Mouse (Mus musculus) limb, embryonic 15.5 days (tissue): ENCODE results near the gene Cx3cr1. TPM values are rescaled to one million over a fixed set of nuclear protein-coding genes. Genes with fewer than 3 reads are reported as not detected.
"Not testable (repeated sequence)": the region's sequence is repeated elsewhere in the genome, so short reads cannot be mapped to it uniquely, and the experiment has no call there.

ENCODE experiments used
- ATAC-seq: fragments of 200-750 bp; cut with Nextera tagmentation; 2 replicates; pipeline ENCODE4 v1.8.0; 2017; ENCODE audit warnings: low read depth, moderate TSS enrichment; ENCODE audit not compliant: insufficient number of reproducible peaks, low FRiP score, low TSS enrichment
- H3K27ac ChIP-seq: fragments of 300-500 bp; sonication (generic); 2 replicates; pipeline ENCODE4 v1.5.1; 2015; ENCODE audit warnings: moderate library complexity, mild to moderate bottlenecking, inconsistent platforms
- H3K27me3 ChIP-seq: fragments of 300-500 bp; sonication (generic); 2 replicates; pipeline ENCODE4 v1.6.1; 2015; ENCODE audit warnings: inconsistent platforms
- H3K36me3 ChIP-seq: fragments of 300-500 bp; sonication (generic); 2 replicates; pipeline ENCODE4 v1.6.1; 2015; ENCODE audit warnings: inconsistent platforms
- H3K4me1 ChIP-seq: fragments of 300-500 bp; sonication (generic); 2 replicates; pipeline ENCODE4 v1.6.1; 2015; ENCODE audit warnings: inconsistent platforms
- H3K4me2 ChIP-seq: fragments of 300-500 bp; sonication (generic); 2 replicates; pipeline ENCODE4 v1.6.1; 2015; ENCODE audit warnings: mild to moderate bottlenecking, inconsistent platforms
- H3K4me3 ChIP-seq: fragments of 300-500 bp; sonication (generic); 2 replicates; pipeline ENCODE4 v1.5.1; 2015; ENCODE audit warnings: mild to moderate bottlenecking, inconsistent platforms
- H3K9ac ChIP-seq: fragments of 300-500 bp; sonication (generic); 2 replicates; pipeline ENCODE4 v1.6.1; 2015; ENCODE audit warnings: inconsistent platforms
- H3K9me3 ChIP-seq: fragments of 300-500 bp; sonication (generic); 2 replicates; pipeline ENCODE4 v1.6.1; 2016; ENCODE audit warnings: inconsistent platforms
- WGBS: fragments of 180-500 bp; shearing (Covaris S2); methylation state at CpG from one replicate; pipeline ENCODE4 v1.1.7; 2015; 5-methylcytosine and 5-hydroxymethylcytosine counted together
- polyA plus RNA-seq: library from polyadenylated mRNA; unstranded; fragments of >200 nt; fragmentation: Nextera tagmentation; extraction: Ambion mirVana; gene quantifications from 2 replicates; pipeline ENCODE4 v1.2.1, GENCODE M21; 2015

Cx3cr1 gene
- polyA plus RNA-seq, 1 experiment from 2014 or later, result 16.0 TPM

DNA sequence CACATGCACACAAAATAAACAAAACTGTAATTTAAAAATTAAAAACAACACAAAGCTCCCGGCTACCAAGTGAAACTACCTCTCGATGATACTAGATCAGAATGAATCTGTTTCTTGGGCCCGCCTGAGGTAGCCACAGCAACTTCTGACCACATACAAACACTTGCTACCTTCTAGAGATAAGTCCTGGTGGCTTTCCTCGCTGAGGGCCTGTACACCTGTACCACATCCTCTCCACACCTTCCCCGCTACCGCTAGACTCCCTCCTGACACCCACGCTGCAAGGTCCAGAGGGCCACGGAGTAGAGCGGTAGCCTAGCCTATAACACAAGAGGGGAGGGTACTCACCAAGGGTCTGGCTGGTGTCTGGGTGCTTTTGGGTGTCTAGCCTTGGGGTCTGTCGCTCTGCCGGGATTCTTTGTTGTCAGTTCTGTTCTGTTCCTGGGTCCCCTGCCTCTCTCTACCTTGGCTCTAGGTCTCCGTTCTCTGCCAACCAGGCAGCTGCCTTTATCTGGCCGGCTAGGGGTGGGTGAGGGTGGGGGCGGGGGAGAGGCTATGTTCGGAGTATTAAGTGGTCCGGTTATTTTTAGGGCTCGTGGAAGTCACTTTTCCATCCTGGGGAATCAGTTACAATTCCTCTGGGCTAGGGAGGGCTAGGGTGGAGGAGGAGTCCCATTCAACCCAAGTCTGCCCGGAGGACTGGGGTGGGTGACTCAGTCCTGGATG lies 46.4 kb downstream of the Cx3cr1 start, which contains the start of gene Xirp1:
Gene Xirp1, minus strand, starts transcription at position 513 of the 726 bp plus-strand sequence.
- no peak within 1 kb of the TSS; the same call in 1 of the 2 replicates for H3K27ac ChIP-seq
- H3K4me1 ChIP-seq, result peaks cover 22% of the 10 kb centered on the region
- 84% methylated on average over 18 of the region's 18 CpGs for WGBS
- H3K27me3 ChIP-seq, result no peaks in the 10 kb centered on the region
- H3K9me3 ChIP-seq, result no peaks in the 10 kb centered on the region
- ATAC-seq, result no peak
- no peak within 1 kb of the TSS for H3K4me3 ChIP-seq
- H3K9ac ChIP-seq, result 0 out of 2 replicates have a peak within 1 kb of the TSS, but pooled peaks have one; percentile 2
- H3K4me2 ChIP-seq, result no peak within 1 kb of the TSS
- H3K36me3 ChIP-seq, result no peaks in the 10 kb centered on the region

DNA sequence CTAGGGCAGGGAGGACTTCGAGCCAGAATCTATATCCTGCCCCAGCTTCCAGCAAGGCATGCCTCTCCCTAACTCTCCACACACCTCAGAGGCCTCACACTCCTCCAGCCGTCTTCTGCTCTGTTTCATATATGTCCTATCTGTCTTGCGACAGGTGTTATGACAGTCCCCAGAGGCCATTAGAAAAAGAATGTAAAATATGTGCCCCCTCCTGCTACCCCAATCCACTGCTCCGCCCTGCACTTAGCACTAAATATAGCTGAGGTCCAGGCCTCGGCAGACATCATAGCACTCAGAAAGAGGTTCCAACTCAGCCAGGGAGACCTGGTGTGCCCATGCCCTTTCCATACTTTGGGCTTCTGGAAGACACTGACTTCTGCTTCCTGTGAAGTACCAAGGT lies 48.5 kb downstream of the Cx3cr1 start:
- Histone ChIP-seq H3K27ac (peak overlapping the region; percentile 55; the same call in 1 of the 2 replicates), H3K4me3 (no peak overlapping the region), H3K9ac (no peak overlapping the region), H3K27me3 (no peaks in the 10 kb centered on the region), H3K36me3 (no peaks in the 10 kb centered on the region), H3K9me3 (no peaks in the 10 kb centered on the region), H3K4me2 (no peak overlapping the region), H3K4me1 (peaks cover 13% of the 10 kb centered on the region)
- no peak for ATAC-seq
- WGBS, result 43% methylated on average over 5 of the region's 5 CpGs

DNA sequence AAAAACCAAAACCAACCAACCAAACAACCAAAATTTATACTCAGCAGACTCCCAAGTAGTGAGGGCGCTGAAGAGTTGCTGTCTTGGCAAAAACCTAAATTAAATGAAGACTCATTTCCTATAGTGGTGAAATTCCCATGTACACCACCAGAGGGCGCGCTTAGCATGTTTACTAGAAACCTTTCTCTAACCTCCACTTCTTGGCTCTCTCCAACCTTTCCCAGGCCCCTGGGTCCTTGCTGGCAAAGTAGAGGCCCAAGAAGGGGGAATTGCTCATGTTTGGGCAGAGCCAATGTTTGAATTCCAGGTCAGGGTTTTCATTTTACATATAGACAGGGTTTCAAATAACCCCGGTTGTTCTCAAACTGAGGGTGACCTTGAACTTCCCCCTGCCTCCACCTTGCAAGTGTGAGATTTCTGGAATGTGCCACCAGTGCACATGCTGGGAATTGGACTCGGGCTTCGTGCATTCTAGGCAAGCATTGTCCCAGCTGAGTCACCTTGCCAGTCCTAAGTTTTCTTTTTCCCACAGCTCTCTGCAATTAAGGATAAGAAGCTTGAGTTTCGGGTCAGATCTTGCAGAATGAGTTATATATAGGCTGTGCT lies 49.3 kb downstream of the Cx3cr1 start:
- Histone ChIP-seq H3K9me3 (no peaks in the 10 kb centered on the region), H3K36me3 (no peaks in the 10 kb centered on the region), H3K4me2 (no peak overlapping the region), H3K27ac (peak overlapping the region; percentile 55; the same call in 1 of the 2 replicates), H3K27me3 (no peaks in the 10 kb centered on the region), H3K9ac (no peak overlapping the region), H3K4me3 (no peak overlapping the region), H3K4me1 (peaks cover 13% of the 10 kb centered on the region)
- 26% methylated on average over 7 of the region's 7 CpGs for WGBS
- no peak for ATAC-seq

- Histone ChIP-seq H3K4me1 (peaks cover 15% of the 10 kb centered on the region), H3K36me3 (no peaks in the 10 kb centered on the region), H3K9me3 (no peaks in the 10 kb centered on the region), H3K9ac (0 out of 2 replicates have a peak overlapping the region, but pooled peaks have one; percentile 12), H3K27ac (no peak overlapping the region), H3K4me2 (no peak overlapping the region), H3K27me3 (no peaks in the 10 kb centered on the region), H3K4me3 (no peak overlapping the region)
- ATAC-seq, result no peak
- 66% methylated on average over 10 of the region's 10 CpGs for WGBS
These were observed 52.7 kb downstream of the Cx3cr1 start for GRCm38 (mm10) chr9:120016956-120017355.

DNA sequence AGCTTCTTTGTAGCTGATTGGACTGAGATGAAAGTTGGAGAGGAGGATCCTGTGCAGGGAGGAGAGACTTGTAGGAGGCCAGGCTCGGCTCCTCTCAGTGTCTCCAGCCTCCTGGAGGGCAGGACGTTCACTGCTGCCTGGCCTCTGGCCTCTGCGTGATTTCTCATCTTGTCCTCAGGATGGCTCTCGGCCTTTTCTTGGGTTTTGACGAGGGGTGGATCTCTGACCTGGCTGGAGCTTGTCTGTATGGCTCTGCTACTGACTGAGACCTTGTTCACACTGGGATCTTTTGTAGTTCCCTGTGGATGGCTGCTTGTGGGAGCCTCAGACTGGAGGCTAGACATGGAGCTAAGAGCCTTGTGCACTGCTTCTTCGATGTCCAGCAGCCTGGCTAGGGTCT lies 54.9 kb downstream of the Cx3cr1 start:
- WGBS, result 57% methylated on average over 6 of the region's 6 CpGs
- Histone ChIP-seq H3K4me3 (no peak overlapping the region), H3K4me2 (no peak overlapping the region), H3K9ac (no peak overlapping the region), H3K27ac (no peak overlapping the region), H3K36me3 (no peaks in the 10 kb centered on the region), H3K9me3 (no peaks in the 10 kb centered on the region), H3K4me1 (peaks cover 16% of the 10 kb centered on the region), H3K27me3 (no peaks in the 10 kb centered on the region)
- ATAC-seq, result no peak

- peaks cover 16% of the 10 kb centered on the region for H3K4me1 ChIP-seq
These were observed 56.3 kb downstream of the Cx3cr1 start for GRCm38 (mm10) chr9:120013251-120013820.

DNA sequence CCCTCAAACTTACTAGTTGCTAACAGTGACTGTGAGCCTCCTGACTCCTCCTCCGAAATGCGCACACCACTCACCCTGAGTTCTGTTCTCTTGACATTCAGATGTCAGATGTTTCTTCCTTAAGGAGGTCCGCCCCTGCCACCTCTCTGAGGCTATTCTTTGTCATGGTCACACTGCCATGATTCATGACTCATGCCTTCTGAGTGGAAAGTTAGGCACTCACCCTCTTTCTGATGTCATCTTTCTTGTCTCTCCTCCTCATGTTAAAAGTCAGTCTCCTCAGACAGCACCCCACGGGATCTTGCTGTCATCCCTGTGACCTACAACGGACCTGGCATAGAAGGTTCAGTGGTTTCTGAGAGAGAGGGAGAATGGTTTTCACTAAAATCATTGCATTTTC lies 56.9 kb downstream of the Cx3cr1 start:
- H3K4me3 ChIP-seq, result no peak overlapping the region
- no peaks in the 10 kb centered on the region for H3K36me3 ChIP-seq
- ATAC-seq, result no peak
- H3K4me1 ChIP-seq, result peaks cover 16% of the 10 kb centered on the region
- no peak overlapping the region for H3K4me2 ChIP-seq
- WGBS, result 75% methylated on average over 5 of the region's 5 CpGs
- no peak overlapping the region for H3K27ac ChIP-seq
- no peaks in the 10 kb centered on the region for H3K27me3 ChIP-seq
- no peaks in the 10 kb centered on the region for H3K9me3 ChIP-seq
- H3K9ac ChIP-seq, result no peak overlapping the region

More at GRCm38 (mm10) chr9:120013251-120013820, 56.3 kb downstream of the Cx3cr1 start:
- H3K9ac ChIP-seq, result no peak overlapping the region
- 61% methylated on average over 11 of the region's 11 CpGs for WGBS
- no peaks in the 10 kb centered on the region for H3K9me3 ChIP-seq
- H3K27me3 ChIP-seq, result no peaks in the 10 kb centered on the region
- no peak overlapping the region for H3K4me3 ChIP-seq
- ATAC-seq, result no peak
- no peak overlapping the region for H3K4me2 ChIP-seq
- H3K36me3 ChIP-seq, result no peaks in the 10 kb centered on the region
- H3K27ac ChIP-seq, result no peak overlapping the region

GRCm38 (mm10) chr9:120012161-120012560 lies 57.5 kb downstream of the Cx3cr1 start:
- not testable (repeated sequence) for H3K27me3 ChIP-seq, H3K36me3 ChIP-seq, H3K4me3 ChIP-seq, H3K9me3 ChIP-seq, H3K9ac ChIP-seq, ATAC-seq, H3K4me2 ChIP-seq, H3K27ac ChIP-seq
- WGBS, result 85% methylated on average over 6 of the region's 6 CpGs
- peaks cover 16% of the 10 kb centered on the region for H3K4me1 ChIP-seq

DNA sequence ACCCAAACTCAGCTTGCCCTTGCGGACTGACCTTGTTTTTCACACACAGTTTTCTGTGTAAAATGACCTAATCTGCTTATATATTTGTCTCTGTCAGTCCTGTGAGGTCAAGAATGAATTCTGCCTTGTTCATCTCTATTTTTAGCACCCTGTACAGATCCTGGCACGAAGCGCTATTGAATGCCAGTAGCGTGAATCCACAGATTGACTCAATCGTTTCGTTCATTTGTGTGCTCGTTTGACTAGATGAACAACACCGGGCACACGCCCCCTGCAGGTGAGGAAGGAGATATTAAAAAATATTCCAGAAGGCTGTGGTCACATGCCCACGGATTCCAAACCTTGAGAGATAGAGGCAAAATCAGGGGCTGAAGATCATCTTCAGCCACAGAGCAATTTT lies 58.1 kb downstream of the Cx3cr1 start:
- peak overlapping the region; percentile 88 for H3K4me2 ChIP-seq
- 2% methylated on average over 10 of the region's 10 CpGs for WGBS
- peak overlapping the region; percentile 75 for H3K27ac ChIP-seq
- ATAC-seq, result peak; percentile 15
- H3K4me3 ChIP-seq, result peak overlapping the region; percentile 43
- H3K27me3 ChIP-seq, result no peaks in the 10 kb centered on the region
- peaks cover 16% of the 10 kb centered on the region for H3K4me1 ChIP-seq
- no peaks in the 10 kb centered on the region for H3K36me3 ChIP-seq
- H3K9ac ChIP-seq, result no peak overlapping the region
- H3K9me3 ChIP-seq, result no peaks in the 10 kb centered on the region

GRCm38 (mm10) chr9:120010781-120011511 lies 58.7 kb downstream of the Cx3cr1 start:
- H3K27ac ChIP-seq, result peak overlapping the region; percentile 86
- H3K9me3 ChIP-seq, result no peaks in the 10 kb centered on the region
- 0 out of 2 replicates have a peak overlapping the region, but pooled peaks have one; percentile 35 for H3K9ac ChIP-seq
- peak; percentile 89 for ATAC-seq
- no peaks in the 10 kb centered on the region for H3K36me3 ChIP-seq
- no peaks in the 10 kb centered on the region for H3K27me3 ChIP-seq
- WGBS, result 2% methylated on average over 48 of the region's 60 CpGs
- H3K4me3 ChIP-seq, result peak overlapping the region; percentile 43
- peaks cover 18% of the 10 kb centered on the region for H3K4me1 ChIP-seq
- H3K4me2 ChIP-seq, result peak overlapping the region; percentile 88

DNA sequence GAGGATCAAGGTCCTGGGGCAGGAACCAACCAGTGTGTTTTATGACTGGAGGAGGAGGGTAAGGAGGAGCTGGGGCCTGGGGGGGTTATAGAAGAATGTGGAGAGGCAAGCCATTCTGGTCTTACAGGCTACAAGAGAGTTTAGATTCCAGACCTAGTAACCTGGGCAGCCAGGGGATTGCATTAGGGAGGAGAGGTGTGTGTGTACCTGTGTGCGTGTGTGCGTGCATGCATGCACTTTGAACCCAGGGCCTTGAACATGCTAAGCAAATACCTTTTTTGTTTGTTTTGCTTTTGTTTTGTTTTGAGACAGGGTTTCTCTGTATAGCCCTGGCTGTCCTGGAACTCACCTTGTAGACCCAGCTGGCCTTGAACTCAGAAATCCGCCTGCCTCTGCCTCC lies 59.8 kb downstream of the Cx3cr1 start:
- Histone ChIP-seq H3K9ac (no peak overlapping the region), H3K27ac (no peak overlapping the region), H3K36me3 (no peaks in the 10 kb centered on the region), H3K27me3 (no peaks in the 10 kb centered on the region), H3K9me3 (no peaks in the 10 kb centered on the region), H3K4me3 (no peak overlapping the region), H3K4me1 (peaks cover 21% of the 10 kb centered on the region), H3K4me2 (no peak overlapping the region)
- no peak for ATAC-seq
- 85% methylated on average over 3 of the region's 3 CpGs for WGBS
